Mouse (Mus musculus) liver, postnatal 0 days (tissue): ENCODE measurements around the gene Stard13.

Source experiments
- CTCF ChIP-seq: sonication (generic); IDR thresholded peaks from 2 replicates; pipeline ENCODE4 v1.5.1; 2016; ENCODE audit warnings: antibody characterized with exemption, low read depth
- EP300 ChIP-seq: IDR thresholded peaks from 2 replicates; pipeline ENCODE4 v1.6.1; 2016; ENCODE audit warnings: antibody characterized with exemption, low read depth, mild to moderate bottlenecking

- TF ChIP-seq EP300 (no peak), CTCF (no peak)
Observed at GRCm38 (mm10) chr5:151230427-151230826, 3.2 kb downstream of the Stard13 start.
